Mouse (Mus musculus): ENCODE results near the gene Gtf2ird2. TPM values are rescaled to one million over a fixed set of nuclear protein-coding genes. Genes with fewer than 3 reads are reported as not detected.

Gene Gtf2ird2
- polyA plus RNA-seq, 1 experiment from 2014 or later = 6.5 TPM

DNA sequence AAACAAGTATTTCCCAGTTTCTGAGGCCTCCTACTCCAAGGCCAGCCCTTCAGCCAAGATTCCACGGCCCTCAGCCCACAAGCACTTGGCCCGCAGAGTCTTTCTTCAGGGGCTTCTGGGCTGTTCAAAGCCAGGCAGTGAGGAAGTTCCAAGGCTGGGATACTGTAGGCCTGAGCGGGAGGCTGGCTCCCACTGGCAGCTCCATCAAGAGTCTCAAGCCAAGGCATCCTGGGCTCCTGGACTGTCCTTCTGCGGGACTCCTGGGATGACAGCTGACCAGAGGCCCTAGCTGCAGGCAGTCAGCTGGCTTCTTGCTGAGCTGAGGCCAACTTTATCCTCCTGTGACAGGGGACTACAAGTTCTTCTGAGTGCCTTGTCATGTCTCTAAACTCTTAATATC is 35.7 kb upstream of the Gtf2ird2 start:
- Histone ChIP-seq H3K4me3 (ENCODE audit: low read depth, low read length) (no peak overlapping the region), H3K27me3 (ENCODE audit: control insufficient read depth, insufficient read depth, low read length) (no peaks in the 10 kb centered on the region), H3K4me1 (ENCODE audit: control insufficient read depth, insufficient read depth, low read length) (no peaks in the 10 kb centered on the region; the same call in 1 of the 2 replicates), H3K9me3 (replicated peaks; ENCODE audit: control insufficient read depth, low read length) (peaks cover 4% of the 10 kb centered on the region; the same call in 1 of the 2 replicates), H3K36me3 (ENCODE audit: control insufficient read depth, insufficient read depth, low read length) (peaks cover 18% of the 10 kb centered on the region), H3K27ac (ENCODE audit: low read depth, low read length) (no peak overlapping the region), H3K9ac (ENCODE audit: low read depth, low read length) (no peak overlapping the region), H3K4me2 (no peak overlapping the region)
- 95% methylated on average over 4 of the region's 4 CpGs for WGBS (ENCODE audit: insufficient replicate concordance)
- no peak for ATAC-seq (replicated peaks; ENCODE audit: insufficient number of reproducible peaks, low FRiP score, low TSS enrichment)

- Histone ChIP-seq H3K4me3 (ENCODE audit: low read depth, low read length) (no peak overlapping the region), H3K27ac (ENCODE audit: low read depth, low read length) (no peak overlapping the region), H3K9me3 (replicated peaks; ENCODE audit: control insufficient read depth, low read length) (no peaks in the 10 kb centered on the region), H3K36me3 (ENCODE audit: control insufficient read depth, insufficient read depth, low read length) (peaks cover 36% of the 10 kb centered on the region), H3K9ac (ENCODE audit: low read depth, low read length) (no peak overlapping the region), H3K4me2 (no peak overlapping the region), H3K4me1 (ENCODE audit: control insufficient read depth, insufficient read depth, low read length) (no peaks in the 10 kb centered on the region; the same call in 1 of the 2 replicates), H3K27me3 (ENCODE audit: control insufficient read depth, insufficient read depth, low read length) (no peaks in the 10 kb centered on the region)
- WGBS (ENCODE audit: insufficient replicate concordance) = 90% methylated on average over 11 of the region's 11 CpGs
- ATAC-seq (replicated peaks; ENCODE audit: insufficient number of reproducible peaks, low FRiP score, low TSS enrichment) = no peak
These were observed 31.9 kb upstream of the Gtf2ird2 start for GRCm38 (mm10) chr5:134151895-134152294.

- no peaks in the 10 kb centered on the region for H3K4me1 ChIP-seq (ENCODE audit: control insufficient read depth, insufficient read depth, low read length)
- no peak for ATAC-seq (replicated peaks; ENCODE audit: insufficient number of reproducible peaks, low FRiP score, low TSS enrichment)
- 74% methylated on average over 7 of the region's 7 CpGs for WGBS (ENCODE audit: insufficient replicate concordance)
- no peak overlapping the region for H3K27ac ChIP-seq (ENCODE audit: low read depth, low read length)
- H3K4me3 ChIP-seq (ENCODE audit: low read depth, low read length) = no peak overlapping the region
- H3K9ac ChIP-seq (ENCODE audit: low read depth, low read length) = no peak overlapping the region
- peaks cover 32% of the 10 kb centered on the region for H3K36me3 ChIP-seq (ENCODE audit: control insufficient read depth, insufficient read depth, low read length)
- no peaks in the 10 kb centered on the region for H3K27me3 ChIP-seq (ENCODE audit: control insufficient read depth, insufficient read depth, low read length)
- no peaks in the 10 kb centered on the region for H3K9me3 ChIP-seq (replicated peaks; ENCODE audit: control insufficient read depth, low read length)
- no peak overlapping the region for H3K4me2 ChIP-seq
These were observed 27.8 kb upstream of the Gtf2ird2 start for GRCm38 (mm10) chr5:134155916-134156466.

DNA sequence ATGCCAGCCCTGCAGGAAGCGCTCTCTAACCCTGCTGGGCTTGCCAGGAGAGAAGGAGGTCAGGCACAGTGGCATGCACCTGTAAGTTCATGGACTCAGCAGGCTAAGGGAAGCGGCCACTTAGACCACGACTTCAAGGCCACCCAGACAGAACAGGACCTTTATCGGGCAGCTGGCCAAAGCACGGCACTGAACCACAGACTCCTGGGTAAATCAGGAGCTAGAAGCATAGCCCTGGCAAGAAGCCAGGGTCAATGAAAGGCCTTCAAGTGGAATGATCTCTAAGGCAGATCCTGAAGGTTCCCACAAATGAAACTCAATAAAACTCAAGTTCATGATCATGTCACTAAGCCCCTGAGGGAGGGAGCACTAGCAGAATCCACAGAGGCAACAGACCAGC is 19.1 kb upstream of the Gtf2ird2 start:
- H3K4me2 ChIP-seq = no peak overlapping the region
- H3K27ac ChIP-seq (ENCODE audit: low read depth, low read length) = no peak overlapping the region
- no peaks in the 10 kb centered on the region for H3K9me3 ChIP-seq (replicated peaks; ENCODE audit: control insufficient read depth, low read length)
- no peaks in the 10 kb centered on the region for H3K4me1 ChIP-seq (ENCODE audit: control insufficient read depth, insufficient read depth, low read length)
- no peak overlapping the region for H3K4me3 ChIP-seq (ENCODE audit: low read depth, low read length)
- 71% methylated on average over 5 of the region's 5 CpGs for WGBS (ENCODE audit: insufficient replicate concordance)
- no peaks in the 10 kb centered on the region for H3K27me3 ChIP-seq (ENCODE audit: control insufficient read depth, insufficient read depth, low read length)
- H3K36me3 ChIP-seq (ENCODE audit: control insufficient read depth, insufficient read depth, low read length) = peaks cover 16% of the 10 kb centered on the region
- H3K9ac ChIP-seq (ENCODE audit: low read depth, low read length) = no peak overlapping the region
- no peak for ATAC-seq (replicated peaks; ENCODE audit: insufficient number of reproducible peaks, low FRiP score, low TSS enrichment)

- H3K36me3 ChIP-seq (ENCODE audit: control insufficient read depth, insufficient read depth, low read length) = peaks cover 20% of the 10 kb centered on the region
These were observed 17.2 kb upstream of the Gtf2ird2 start for GRCm38 (mm10) chr5:134166642-134167041.

DNA sequence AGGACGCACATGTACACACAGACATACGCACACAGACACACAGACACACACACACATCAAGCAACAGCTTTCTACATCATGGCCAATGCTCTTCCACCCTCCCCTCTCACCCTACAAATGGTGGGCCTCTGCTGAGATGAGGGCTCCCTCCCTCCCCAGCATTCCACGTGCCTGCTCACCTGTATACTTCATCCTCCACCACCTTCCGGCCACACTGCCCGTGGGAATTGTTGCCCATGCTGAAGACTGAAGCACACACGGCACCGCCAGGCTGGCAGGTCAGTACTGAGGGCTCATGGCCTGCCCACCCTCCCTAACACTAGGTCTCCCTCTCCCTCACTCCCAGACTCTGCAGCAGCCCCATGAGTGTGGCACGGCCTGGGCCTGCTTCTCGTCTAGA is 15.8 kb upstream of the Gtf2ird2 start:
- Histone ChIP-seq H3K36me3 (ENCODE audit: control insufficient read depth, insufficient read depth, low read length) (peaks cover 14% of the 10 kb centered on the region), H3K9me3 (replicated peaks; ENCODE audit: control insufficient read depth, low read length) (no peaks in the 10 kb centered on the region), H3K9ac (ENCODE audit: low read depth, low read length) (no peak overlapping the region), H3K27ac (ENCODE audit: low read depth, low read length) (no peak overlapping the region), H3K4me1 (ENCODE audit: control insufficient read depth, insufficient read depth, low read length) (no peaks in the 10 kb centered on the region), H3K27me3 (ENCODE audit: control insufficient read depth, insufficient read depth, low read length) (no peaks in the 10 kb centered on the region), H3K4me2 (no peak overlapping the region), H3K4me3 (ENCODE audit: low read depth, low read length) (no peak overlapping the region)
- no peak for ATAC-seq (replicated peaks; ENCODE audit: insufficient number of reproducible peaks, low FRiP score, low TSS enrichment)
- WGBS (ENCODE audit: insufficient replicate concordance) = 94% methylated on average over 9 of the region's 9 CpGs

More at GRCm38 (mm10) chr5:134166642-134167041, 17.2 kb upstream of the Gtf2ird2 start:
- H3K27me3 ChIP-seq (ENCODE audit: control insufficient read depth, insufficient read depth, low read length) = no peaks in the 10 kb centered on the region
- no peaks in the 10 kb centered on the region for H3K9me3 ChIP-seq (replicated peaks; ENCODE audit: control insufficient read depth, low read length)
- ATAC-seq (replicated peaks; ENCODE audit: insufficient number of reproducible peaks, low FRiP score, low TSS enrichment) = no peak
- no peak overlapping the region for H3K4me3 ChIP-seq (ENCODE audit: low read depth, low read length)
- H3K4me2 ChIP-seq = no peak overlapping the region
- no peaks in the 10 kb centered on the region for H3K4me1 ChIP-seq (ENCODE audit: control insufficient read depth, insufficient read depth, low read length)
- WGBS (ENCODE audit: insufficient replicate concordance) = 91% methylated on average over 7 of the region's 7 CpGs
- no peak overlapping the region for H3K9ac ChIP-seq (ENCODE audit: low read depth, low read length)
- no peak overlapping the region for H3K27ac ChIP-seq (ENCODE audit: low read depth, low read length)

DNA sequence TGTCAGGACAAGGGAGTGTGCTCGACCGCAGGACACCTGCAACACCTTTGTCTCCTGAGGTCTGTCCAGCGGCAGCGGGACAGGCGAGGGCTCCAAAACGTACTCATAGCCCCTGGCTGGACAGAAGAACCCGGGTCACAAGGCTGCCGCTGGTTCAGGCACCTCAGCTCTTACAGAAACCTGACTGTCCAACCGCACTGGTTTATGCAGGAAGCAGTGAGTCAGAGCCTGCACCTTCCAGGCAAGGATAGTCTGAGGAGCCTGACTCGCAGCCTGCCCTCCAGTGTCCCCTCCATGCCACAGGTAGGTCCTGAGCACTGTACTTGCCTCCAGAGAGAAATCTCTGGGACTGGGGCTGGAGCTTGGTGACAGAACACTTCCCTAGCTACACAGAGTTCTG is 14.6 kb upstream of the Gtf2ird2 start:
- H3K4me1 ChIP-seq (ENCODE audit: control insufficient read depth, insufficient read depth, low read length) = no peaks in the 10 kb centered on the region
- H3K36me3 ChIP-seq (ENCODE audit: control insufficient read depth, insufficient read depth, low read length) = peaks cover 9% of the 10 kb centered on the region; the same call in 1 of the 2 replicates
- no peak overlapping the region for H3K9ac ChIP-seq (ENCODE audit: low read depth, low read length)
- no peak overlapping the region for H3K27ac ChIP-seq (ENCODE audit: low read depth, low read length)
- no peaks in the 10 kb centered on the region for H3K27me3 ChIP-seq (ENCODE audit: control insufficient read depth, insufficient read depth, low read length)
- ATAC-seq (replicated peaks; ENCODE audit: insufficient number of reproducible peaks, low FRiP score, low TSS enrichment) = no peak
- H3K9me3 ChIP-seq (replicated peaks; ENCODE audit: control insufficient read depth, low read length) = no peaks in the 10 kb centered on the region
- no peak overlapping the region for H3K4me3 ChIP-seq (ENCODE audit: low read depth, low read length)
- H3K4me2 ChIP-seq = no peak overlapping the region
- WGBS (ENCODE audit: insufficient replicate concordance) = 86% methylated on average over 10 of the region's 10 CpGs

DNA sequence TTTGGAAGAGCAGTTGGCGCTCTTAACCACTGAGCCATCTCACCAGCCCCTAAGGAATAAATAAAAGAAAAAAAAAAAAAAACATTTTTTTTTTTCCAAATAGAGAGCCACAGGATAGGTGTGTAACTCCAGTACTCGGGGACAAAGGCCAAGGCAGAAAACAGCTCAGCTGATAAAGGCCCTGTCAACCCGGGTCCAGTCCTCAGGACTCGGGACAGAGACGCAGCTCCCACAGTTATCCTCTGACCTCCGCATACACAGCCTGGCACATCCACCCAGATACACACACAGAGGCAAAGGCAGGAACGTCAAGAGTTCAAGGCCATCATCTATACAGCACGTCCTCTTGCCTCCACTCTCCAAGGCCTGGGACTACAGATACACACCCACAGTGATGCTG is 13.7 kb upstream of the Gtf2ird2 start:
- ATAC-seq (replicated peaks; ENCODE audit: insufficient number of reproducible peaks, low FRiP score, low TSS enrichment) = no peak
- Histone ChIP-seq H3K4me1 (ENCODE audit: control insufficient read depth, insufficient read depth, low read length) (peaks cover under 1% of the 10 kb centered on the region; the same call in 1 of the 2 replicates), H3K9ac (ENCODE audit: low read depth, low read length) (no peak overlapping the region), H3K4me3 (ENCODE audit: low read depth, low read length) (no peak overlapping the region), H3K9me3 (replicated peaks; ENCODE audit: control insufficient read depth, low read length) (no peaks in the 10 kb centered on the region), H3K4me2 (no peak overlapping the region), H3K27me3 (ENCODE audit: control insufficient read depth, insufficient read depth, low read length) (no peaks in the 10 kb centered on the region), H3K27ac (ENCODE audit: low read depth, low read length) (no peak overlapping the region), H3K36me3 (ENCODE audit: control insufficient read depth, insufficient read depth, low read length) (peaks cover 9% of the 10 kb centered on the region; the same call in 1 of the 2 replicates)
- 90% methylated on average over 8 of the region's 8 CpGs for WGBS (ENCODE audit: insufficient replicate concordance)

DNA sequence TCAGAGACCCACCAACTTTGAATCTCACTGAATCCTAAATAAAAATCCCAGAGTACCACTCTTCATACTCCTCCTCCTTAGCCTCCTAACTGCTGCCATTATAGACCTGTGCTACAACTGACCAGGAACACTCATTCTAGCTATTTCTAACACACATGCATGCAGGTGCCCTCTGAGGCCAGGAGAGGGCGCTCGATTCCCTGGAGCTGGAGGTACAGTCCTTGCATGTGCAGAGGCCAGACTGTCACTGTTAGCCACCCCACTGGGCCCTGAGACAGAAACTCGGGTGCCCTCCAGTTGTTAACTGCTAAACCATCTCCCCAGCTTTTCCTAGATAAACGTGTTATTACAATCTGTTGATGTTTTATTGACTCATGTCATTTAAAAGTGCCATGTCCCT is 10.6 kb upstream of the Gtf2ird2 start:
- Histone ChIP-seq H3K9me3 (replicated peaks; ENCODE audit: control insufficient read depth, low read length) (no peaks in the 10 kb centered on the region), H3K27ac (ENCODE audit: low read depth, low read length) (no peak overlapping the region), H3K4me1 (ENCODE audit: control insufficient read depth, insufficient read depth, low read length) (peaks cover 4% of the 10 kb centered on the region; the same call in 1 of the 2 replicates), H3K9ac (ENCODE audit: low read depth, low read length) (no peak overlapping the region), H3K27me3 (ENCODE audit: control insufficient read depth, insufficient read depth, low read length) (no peaks in the 10 kb centered on the region), H3K36me3 (ENCODE audit: control insufficient read depth, insufficient read depth, low read length) (peaks cover 4% of the 10 kb centered on the region; the same call in 1 of the 2 replicates), H3K4me3 (ENCODE audit: low read depth, low read length) (no peak overlapping the region), H3K4me2 (no peak overlapping the region)
- 47% methylated on average over 4 of the region's 4 CpGs for WGBS (ENCODE audit: insufficient replicate concordance)
- no peak for ATAC-seq (replicated peaks; ENCODE audit: insufficient number of reproducible peaks, low FRiP score, low TSS enrichment)
